Mouse (Mus musculus) T-helper 17 cell (primary cell): ENCODE results near the gene Aprt.

Source experiments
- in situ Hi-C, 2 experiments: fragments of 300-600 bp; cut with MboI, MseI; formaldehyde crosslinking; loops; 1 replicate in 1 of 2; 2 replicates in 1 of 2; pipeline ENCODE4 v1.15.1; 2025; ENCODE audit warnings: high pct_unique_total_duplicates in 2 of 2

Aprt gene

DNA sequence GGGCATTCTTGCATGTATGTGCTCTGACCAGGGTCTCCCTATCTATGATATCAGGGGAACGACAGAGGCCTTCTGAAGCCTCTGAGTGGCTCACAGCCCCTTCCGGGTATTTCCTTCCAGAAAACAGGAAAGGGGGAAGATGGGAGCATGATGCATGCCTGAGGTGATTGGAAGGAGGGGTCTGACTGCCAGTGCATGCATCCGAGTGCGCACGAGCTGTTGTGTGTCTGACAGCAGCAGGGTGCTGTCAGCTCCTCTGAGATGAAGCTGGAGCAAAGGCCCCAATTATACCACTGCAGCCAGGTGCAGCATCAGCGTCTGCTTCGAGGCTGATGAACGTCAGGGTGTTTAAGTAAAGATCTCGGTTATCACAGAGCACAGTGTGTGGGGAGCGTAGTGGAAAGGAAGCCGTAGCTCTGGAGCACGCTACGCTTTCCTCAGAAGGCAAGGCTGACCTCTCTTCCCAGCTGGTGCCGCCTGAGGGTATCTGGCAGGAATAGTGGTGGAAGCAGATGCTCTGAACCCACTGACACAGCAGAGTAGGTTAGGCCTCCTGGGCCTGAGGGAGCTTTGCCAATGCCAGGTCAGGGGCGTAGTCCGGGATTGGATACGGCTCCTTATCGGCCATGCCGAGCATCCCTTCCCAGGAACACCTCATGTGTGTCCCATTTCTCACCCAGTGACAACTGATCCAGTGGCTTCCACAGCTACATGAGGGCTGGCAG is 17.2 kb upstream of the Aprt start:
- in situ Hi-C loops, result no loop called here

DNA sequence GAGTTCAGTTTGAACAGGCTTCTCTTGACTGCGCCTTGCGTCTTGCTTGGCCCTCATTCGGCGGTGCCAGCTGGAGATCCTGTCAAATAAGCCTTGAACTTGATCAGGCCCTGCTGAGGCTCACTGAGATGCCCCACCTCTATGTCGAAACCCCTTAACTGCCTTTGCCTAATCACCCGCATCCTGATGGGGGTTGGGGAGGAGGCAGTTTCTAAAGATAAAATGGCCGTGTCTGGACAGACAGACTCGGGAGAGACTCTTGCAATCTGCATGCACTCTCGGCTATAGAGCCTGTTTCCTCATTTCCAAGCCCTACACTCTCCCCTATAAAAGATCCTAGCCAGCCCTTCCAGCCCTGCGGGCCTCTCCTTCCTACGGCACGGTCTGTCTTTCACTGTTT is 16.5 kb upstream of the Aprt start:
- in situ Hi-C loops, result no loop called here

DNA sequence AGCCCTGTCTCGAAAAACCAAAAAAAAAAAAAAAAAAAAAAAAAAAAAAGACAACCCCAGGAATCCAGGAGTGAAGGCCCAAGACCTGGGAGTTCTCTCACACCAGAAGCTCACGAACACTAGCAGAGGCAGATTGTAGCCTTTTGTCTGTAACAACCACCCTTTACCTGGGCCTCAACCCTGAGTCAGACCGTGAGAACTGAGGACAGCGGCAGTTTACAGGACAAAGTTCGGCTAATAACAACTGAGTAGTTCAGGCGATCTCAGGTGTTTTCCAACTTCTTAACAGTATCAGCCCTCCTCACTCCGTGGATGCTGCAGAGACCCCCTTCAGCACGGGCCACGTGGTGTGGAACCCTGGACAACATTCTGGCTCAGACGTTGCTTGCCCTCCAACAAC is 10.0 kb upstream of the Aprt start:
- in situ Hi-C loops, result loop anchor here in 1 of 2 experiments (10.0 kb wide), 1 partner anchor 1388 kb away; no protein-coding TSS in a partner anchor

DNA sequence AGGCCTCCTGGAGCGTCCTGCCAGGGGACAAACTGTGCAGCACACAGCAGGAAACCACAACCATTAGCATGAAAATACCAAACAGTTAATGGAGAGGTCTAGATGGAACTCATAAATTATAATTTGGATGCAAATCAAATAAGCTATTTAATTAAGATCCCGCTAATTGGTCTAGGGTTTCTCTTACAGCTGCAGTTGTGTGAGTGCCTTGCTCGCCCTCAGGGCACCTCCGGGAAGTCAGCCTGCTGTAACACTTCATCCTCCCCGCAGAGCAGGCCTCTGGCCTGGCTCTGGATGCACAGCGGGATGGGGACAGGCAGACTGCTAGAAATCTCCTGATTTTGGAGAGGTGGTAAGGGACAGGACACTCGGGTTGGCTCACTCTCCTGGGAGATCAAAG is 9.5 kb upstream of the Aprt start:
- in situ Hi-C loops, result loop anchor here in 1 of 2 experiments (10.0 kb wide), 1 partner anchor 1389 kb away; no protein-coding TSS in a partner anchor

DNA sequence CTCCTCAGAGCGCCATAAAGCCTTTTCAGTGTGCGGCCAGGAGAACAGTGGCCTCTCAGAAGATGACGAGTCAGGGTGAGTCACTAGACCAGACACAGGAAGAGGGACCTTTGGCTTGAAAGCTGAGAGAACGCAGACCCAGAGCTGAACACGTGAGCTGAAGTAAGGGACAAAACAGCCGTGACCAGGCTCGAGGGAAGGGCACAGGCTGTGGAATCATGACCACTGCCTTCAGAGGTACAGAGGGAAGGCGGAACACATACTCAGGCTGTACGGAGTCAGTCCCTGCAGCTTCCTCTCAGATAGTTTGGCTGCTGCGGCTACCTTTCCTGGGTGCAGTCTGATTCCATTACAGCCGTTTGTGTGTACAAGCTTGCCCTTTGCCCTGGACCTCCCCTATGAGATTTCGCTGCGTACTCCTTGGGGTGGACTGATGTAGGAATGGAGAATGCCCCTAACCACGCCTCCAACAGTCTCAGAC is 8.7 kb upstream of the Aprt start:
- in situ Hi-C loops, result loop anchor here in 1 of 2 experiments (10.0 kb wide), 1 partner anchor 1389 kb away; no protein-coding TSS in a partner anchor

DNA sequence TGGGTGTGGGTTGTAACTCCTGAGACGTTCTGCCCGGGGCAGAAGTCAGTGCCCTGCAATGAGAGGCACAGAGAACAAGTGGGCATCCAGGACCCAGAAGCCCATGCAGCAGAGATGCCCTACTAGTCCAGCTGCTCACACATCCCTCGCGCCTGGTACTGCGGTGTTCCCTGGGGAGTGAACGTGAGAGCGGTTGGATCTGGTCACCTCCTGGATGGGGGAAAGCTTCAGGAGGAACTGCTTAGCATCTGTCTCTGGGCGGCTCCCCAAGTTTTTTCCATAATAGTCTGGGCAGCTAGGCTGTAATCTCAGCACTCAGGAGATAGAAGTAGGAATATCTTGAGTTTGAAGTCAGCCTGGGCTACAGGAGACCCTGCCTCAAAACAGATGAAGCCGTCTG is 8.3 kb upstream of the Aprt start:
- in situ Hi-C loops, result loop anchor here in 1 of 2 experiments (10.0 kb wide), 1 partner anchor 1390 kb away; no protein-coding TSS in a partner anchor

DNA sequence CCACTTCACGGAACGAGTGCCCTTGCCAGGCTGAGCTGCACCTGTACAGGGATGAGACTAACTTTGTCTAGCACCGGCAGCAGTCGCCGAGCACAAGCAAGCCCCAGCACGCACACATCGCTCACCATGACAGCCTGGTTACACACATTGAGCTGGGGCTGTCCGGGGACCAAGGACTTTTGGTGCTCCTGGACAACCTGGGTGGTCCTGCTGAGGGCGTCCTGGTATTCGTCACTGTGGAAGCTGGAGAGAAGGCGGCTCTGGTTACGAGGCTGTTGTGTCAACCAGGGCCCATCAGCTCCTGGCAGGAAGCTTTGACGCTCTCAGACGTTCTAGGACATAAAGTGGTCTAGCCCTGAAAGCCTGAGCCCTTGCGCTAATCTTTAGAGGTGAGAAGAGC is 4.2 kb upstream of the Aprt start:
- in situ Hi-C loops, result loop anchor here in 1 of 2 experiments (10.0 kb wide), 1 partner anchor 1394 kb away; no protein-coding TSS in a partner anchor

DNA sequence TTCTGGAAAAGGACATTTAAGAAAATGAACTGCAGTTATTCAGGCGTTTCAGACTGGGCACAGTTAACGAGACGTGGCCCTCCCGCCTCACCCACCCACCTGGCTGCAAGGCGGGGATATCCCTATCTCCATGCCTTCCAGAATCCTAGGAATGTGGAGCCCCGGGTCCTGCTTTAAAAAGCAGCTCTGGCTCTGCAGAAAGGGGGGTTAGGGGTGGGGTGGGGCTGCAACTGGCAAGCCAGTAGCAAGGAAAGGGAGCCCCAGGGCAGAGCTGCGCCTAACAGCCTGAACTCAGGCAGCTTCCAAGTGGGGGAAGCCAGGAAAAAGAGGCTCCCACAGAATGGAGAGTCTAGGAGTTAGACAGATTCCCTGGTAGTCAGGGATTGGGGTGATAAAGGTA is 2.5 kb upstream of the Aprt start:
- in situ Hi-C loops, result no loop called here

DNA sequence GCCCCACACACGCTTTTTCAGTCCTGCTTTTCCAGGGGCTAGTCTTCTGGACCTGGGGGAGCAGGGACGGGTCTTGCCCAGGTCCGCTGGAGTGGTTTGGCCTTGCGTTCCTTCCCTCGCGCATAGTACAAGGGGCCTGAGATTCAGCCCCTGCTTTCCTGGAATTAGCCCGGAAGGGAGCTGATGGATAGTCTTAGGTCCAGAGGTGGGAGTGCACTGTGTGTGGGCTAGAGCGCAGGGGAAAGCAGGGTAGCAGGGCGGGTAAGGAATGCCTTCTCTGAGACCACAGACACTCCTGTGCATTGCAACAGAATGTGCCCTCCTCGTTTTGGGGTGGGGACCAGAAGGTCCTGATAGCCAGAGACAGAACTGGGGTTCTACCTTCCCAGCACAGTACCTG is 407 bp upstream of the Aprt start:
- in situ Hi-C loops, result no loop called here

DNA sequence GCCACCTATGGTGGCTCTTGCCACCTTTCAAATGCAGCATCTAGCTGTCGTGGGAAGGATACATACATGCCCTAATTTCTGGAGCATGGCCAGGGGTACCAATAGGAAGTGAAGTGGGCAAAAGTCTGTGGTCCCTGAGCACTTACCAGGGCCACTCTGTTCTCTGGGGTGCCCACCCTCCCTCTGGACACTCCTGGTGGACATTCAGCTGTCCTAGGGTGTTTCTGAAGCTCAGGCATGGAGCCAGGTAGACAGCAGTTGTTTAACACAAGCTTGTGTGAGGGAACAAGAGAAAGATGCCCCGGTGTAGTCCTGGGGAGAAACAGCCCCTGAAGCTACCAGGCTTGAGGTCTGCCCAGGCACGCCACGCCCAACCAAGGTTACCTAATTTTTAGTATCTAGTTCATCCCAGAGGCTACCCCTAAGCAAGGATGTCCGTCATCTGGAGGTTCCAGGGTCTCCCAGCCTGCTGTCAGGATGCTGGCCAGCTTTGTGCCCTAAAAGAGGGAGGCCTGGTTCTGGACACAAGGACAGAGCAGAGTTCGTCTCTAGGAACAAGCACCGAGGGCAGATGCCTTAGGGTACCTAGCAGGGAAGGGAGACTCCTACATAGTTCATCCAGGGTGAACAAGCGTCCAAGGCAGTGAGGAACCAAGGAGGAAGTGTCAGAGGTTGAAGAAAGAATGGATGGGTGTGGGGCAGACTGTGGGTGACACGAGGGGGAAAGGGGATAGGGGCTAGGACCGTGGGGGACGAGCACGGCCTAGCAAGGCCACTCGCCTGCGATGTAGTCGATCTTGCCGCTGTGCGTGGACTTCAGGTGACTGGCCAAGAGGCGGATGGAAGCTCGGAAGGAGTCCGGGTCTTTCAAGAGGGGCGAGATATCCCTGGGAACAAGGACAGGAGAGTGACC is 718 bp downstream of the Aprt start:
- in situ Hi-C loops, result no loop called here

DNA sequence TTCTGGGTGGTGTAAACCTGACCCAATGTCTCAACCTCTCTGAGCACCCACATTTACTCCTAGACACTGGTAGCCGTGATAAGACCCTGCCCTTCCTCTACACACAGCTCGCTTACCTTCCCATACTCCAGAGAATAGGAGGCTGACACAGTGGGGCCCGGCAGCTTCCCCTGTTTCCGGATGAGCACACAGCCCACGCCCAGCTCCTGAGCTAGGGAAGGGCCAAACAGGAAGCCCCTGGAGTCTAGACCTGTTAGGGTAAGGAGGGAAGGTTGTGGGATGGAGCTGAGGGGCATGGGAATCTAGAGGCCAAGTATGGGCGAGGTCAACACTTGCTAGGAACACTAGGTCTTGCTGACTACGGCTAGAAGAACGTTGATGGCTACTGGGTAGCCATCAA is 1.4 kb downstream of the Aprt start:
- in situ Hi-C loops, result no loop called here

DNA sequence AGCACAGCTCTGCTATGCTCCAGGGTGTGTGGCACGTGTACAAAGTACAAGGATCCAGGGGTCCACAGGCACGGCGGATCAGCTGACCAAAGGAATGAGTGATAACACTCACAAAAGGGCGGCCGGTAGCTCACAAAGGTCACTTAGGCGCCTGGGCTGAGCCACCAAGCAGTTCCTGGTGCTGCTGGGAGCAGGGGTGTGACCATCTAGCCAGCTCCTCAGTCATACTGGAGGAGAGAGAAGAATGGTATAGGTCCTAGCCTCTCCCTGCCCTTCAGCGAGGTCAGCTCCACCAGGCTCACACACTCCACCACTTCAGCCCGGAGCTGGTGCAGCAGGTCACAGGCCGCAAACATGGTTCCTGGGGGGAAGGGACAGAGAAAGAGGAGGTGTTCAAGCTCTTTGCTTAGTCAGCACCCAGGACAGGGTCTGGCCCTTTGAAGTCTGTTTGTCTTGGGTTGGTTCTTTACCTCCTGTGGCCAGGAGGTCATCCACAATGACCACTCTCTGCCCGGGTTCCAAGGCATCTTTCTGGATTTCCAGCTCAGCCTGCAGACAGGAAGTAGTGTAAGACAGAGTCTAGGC is 1.9 kb downstream of the Aprt start:
- in situ Hi-C loops, result loop anchor here (25.0 kb wide), 4 partner anchors 987 to 1987 kb away; partner anchors contain the start of genes Fbxo31 (in 1 of the 2), Gins2 (in 1 of the 2) and Map1lc3b (in 1 of the 2)

DNA sequence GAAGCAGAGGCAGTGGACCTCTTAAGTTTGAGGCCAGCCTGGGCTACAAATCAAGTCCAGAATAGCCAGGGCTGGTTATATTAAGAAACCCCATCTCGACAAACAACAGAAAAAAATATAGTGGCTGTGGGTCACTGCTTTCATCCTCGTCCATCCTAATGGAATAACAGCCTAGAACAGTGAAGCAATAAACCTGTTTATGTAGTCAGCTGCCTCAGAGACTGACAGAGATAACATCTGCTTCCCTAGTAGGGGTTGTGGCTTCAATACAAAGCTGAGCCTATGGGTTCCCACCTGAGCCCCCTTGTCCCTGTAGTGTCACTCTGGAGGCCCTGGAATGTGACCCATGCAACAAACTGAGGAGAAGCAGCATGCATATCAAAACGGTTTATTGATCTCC is 2.4 kb downstream of the Aprt start:
- in situ Hi-C loops, result loop anchor here (25.0 kb wide), 4 partner anchors 987 to 1987 kb away; partner anchors contain the start of genes Fbxo31 (in 1 of the 2), Gins2 (in 1 of the 2) and Map1lc3b (in 1 of the 2)

DNA sequence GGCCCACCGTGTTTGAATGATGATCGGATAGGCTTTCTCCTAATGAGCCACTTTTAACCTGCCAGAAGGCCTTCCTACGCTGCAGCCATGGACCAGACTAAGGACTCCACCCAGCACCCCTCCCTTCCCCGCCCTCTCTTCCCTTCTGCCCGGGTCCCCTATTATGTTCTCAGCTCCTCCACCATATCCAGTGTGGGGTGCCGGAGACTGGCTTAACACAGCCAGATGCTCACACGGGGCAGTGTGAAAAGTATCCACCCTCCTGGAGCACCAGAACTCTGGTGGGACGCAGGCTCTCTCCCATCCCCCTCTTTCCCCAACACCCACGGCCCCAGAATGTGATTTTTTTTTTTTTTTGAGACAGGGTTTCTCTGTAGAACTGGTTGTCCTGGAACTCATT is 3.1 kb downstream of the Aprt start:
- in situ Hi-C loops, result loop anchor here (25.0 kb wide), 4 partner anchors 986 to 1986 kb away; partner anchors contain the start of genes Fbxo31 (in 1 of the 2), Gins2 (in 1 of the 2) and Map1lc3b (in 1 of the 2)

DNA sequence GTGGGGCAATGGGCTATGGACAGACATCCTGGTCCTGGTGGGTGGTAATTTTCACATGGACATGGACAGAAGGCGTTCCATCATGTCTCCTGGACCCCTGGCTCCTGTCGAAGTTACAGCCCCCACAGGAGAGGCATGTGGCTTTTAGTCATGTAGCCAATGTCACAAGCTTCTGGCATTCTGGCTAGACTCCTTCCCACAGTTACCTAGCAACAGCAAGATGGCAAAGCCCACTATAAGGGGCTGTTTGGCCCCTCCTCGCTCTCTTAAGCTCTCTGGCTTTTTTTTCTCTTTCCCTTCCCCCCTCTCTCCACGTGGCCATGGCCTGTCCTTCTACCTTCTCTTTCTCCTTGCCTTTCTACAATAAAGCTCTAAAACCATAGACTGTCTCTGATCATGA is 3.5 kb downstream of the Aprt start:
- in situ Hi-C loops, result loop anchor here (25.0 kb wide), 4 partner anchors 986 to 1986 kb away; partner anchors contain the start of genes Fbxo31 (in 1 of the 2), Gins2 (in 1 of the 2) and Map1lc3b (in 1 of the 2)

DNA sequence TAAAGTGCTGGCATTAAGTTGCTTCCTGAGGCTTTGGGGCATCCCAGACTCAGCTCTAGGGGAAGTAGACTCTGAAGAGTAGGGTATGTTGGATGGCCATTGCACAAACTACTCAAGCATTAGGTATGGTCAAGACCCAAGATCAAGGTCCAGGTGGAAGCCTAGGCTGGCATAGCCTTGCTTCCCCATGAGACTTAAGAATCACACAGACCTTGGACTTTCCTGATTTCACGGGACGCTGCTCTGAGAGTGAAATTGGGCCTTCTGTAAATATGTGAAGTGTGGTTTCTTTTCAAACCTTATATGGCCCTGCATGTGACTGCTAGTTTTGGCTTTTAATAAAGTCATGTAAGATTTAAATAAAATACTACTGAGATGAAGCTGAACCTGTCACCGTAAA is 4.0 kb downstream of the Aprt start:
- in situ Hi-C loops, result loop anchor here (25.0 kb wide), 4 partner anchors 985 to 1985 kb away; partner anchors contain the start of genes Fbxo31 (in 1 of the 2), Gins2 (in 1 of the 2) and Map1lc3b (in 1 of the 2)

DNA sequence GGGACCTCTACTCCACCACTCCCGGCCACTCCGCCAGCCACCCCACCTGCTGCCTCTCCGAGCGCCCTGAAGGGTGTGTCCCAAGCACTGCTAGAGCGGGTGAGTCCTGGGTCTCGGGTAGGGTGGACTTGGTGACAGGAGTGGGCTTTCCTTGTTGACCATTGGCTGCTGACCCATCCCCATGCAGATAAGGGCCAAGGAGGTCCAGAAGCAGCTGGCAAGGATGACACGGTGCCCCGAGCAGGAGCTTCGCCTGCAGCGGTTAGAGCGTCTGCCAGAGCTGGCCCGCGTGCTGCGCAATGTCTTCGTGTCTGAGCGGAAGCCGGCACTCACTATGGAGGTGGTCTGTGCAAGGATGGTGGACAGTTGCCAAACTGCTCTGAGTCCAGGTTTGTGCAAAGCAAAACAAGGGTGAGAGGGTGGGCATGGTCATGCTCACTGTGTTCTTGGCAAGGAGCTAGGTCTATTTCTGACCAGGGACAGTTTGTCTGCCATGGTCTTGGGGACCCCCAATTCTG is 4.9 kb downstream of the Aprt start:
- in situ Hi-C loops, result loop anchor here (25.0 kb wide), 4 partner anchors 985 to 1985 kb away; partner anchors contain the start of genes Fbxo31 (in 1 of the 2), Gins2 (in 1 of the 2) and Map1lc3b (in 1 of the 2)

DNA sequence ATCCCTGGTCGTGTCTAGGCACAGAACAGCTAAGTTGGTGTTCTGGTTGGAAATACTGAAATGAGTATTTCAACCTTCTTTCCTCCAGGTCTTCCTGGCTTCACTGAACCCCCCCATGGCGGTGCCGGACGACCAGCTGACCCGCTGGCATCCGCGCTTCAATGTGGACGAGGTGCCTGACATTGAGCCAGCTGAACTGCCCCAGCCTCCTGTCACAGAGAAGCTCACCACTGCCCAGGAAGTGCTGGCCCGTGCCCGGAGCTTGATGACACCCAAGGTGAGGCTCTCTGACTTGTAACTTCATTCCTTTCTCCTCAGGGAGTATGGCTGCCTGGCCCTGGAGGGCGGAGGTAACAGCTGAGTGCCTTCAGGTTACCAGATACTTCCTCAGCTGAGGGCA is 5.6 kb downstream of the Aprt start:
- in situ Hi-C loops, result loop anchor here (25.0 kb wide), 4 partner anchors 984 to 1984 kb away; partner anchors contain the start of genes Fbxo31 (in 1 of the 2), Gins2 (in 1 of the 2) and Map1lc3b (in 1 of the 2)

DNA sequence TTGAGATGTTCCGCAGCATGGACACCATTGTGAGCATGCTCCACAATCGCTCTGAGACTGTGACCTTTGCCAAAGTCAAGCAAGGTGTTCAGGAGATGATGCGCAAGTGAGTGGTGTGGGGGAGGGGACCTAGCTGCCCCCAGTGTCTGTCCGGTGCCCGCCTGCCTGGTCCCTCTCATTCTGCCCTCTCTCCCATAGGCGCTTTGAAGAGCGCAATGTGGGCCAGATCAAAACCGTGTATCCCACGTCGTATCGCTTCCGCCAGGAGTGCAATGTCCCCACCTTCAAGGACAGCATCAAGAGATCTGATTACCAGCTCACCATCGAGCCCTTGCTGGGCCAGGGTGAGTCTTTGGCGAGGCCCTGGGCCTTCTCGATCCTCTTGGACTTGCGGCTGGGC is 6.7 kb downstream of the Aprt start:
- in situ Hi-C loops, result loop anchor here (5.0 to 25.0 kb wide), 6 partner anchors 68 to 1983 kb away; partner anchors contain the start of genes Cyba (in 1 of the 2), Fbxo31 (in 1 of the 2), Gins2 (in 1 of the 2) and Map1lc3b (in 1 of the 2)

DNA sequence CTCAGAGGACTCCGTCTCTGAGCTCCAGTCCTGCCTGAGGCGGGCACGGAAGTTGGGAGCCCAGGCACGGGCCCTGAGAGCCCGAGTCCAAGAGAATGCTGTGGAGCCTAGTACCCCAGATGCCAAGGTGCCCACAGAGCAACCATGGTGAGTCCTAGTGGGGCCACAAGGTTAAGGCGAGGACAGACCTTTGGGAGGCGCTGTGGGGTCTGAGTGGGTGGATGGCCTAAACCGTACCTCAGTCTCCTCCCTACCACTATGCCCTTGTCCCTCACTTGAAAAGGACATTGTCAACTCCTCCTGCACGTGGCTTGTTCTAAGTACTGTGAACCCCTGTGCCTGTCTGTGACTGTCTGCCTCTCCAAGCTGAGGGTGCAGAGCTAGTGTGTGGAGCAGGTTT is 7.4 kb downstream of the Aprt start:
- in situ Hi-C loops, result loop anchor here (5.0 to 25.0 kb wide), 6 partner anchors 67 to 1982 kb away; partner anchors contain the start of genes Cyba (in 1 of the 2), Fbxo31 (in 1 of the 2), Gins2 (in 1 of the 2) and Map1lc3b (in 1 of the 2)
